Mouse (Mus musculus) neural tube, embryonic 10.5 days (tissue): ENCODE measurements around the gene Rbp2.
A peak's percentile ranks its signal among the peaks of the same experiment; 100 is the strongest.

ENCODE experiments used
- DNase-seq: peaks from one replicate; pipeline ENCODE4 v3.0.0-alpha.2; 2017; ENCODE audit warnings: low spot score; ENCODE audit errors: extremely low spot score

Gene Rbp2

DNA sequence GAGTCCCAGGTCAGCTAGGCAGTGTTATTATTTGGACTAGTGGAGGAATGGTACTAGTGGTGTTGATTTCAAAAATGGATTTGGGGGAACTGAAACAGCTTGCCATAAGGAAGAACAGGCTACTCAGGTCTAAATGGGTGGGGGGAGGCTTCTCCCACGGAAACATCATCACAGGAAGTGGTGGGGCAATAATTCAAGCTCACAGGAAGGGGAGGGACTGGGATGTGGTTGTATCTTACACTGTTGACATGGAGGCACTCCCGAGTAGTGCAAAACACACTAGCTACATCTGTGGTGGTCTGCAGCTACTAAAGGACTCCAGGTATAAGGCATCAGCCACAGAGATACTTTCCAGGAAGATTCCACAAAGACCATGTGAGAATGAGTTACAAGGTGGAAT, 38.0 kb downstream of the Rbp2 start:
- DNase-seq, result no peak

DNA sequence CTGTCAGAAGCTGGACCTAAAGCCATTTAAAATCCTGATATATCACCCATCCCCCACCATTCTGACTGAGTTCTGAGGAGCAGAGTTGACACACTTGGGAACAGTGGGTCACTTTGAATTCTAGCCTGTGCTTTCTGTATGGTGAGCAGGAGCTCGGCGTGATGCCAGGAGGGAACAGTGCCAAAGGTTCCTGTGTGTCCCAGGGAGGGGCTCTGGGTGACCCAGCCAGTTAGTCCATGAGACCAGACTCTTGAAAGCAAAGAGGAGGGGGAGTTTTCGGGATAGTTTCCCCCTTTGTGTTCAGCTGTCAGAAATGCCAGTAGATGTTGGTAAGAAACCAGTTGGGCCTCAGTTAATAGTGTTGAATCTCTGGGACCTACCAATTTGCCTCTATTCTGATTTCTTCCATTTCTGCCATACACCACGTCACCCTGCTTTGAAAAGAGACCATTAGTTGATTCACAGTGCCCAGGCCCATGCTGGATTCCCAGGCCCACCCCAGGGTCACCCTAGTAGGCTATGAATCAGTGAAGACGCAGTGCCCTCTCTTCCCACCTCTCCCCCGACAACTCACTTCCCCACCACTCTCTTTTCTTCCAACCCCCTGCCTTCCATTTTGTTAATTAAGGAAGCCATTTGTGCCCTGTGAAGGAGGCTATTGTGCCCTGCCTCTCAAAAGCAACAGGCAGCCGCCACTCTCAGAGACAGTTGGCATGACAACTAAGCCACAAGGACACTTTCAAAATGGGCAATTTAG, 39.0 kb downstream of the Rbp2 start:
- DNase-seq, result no peak

DNA sequence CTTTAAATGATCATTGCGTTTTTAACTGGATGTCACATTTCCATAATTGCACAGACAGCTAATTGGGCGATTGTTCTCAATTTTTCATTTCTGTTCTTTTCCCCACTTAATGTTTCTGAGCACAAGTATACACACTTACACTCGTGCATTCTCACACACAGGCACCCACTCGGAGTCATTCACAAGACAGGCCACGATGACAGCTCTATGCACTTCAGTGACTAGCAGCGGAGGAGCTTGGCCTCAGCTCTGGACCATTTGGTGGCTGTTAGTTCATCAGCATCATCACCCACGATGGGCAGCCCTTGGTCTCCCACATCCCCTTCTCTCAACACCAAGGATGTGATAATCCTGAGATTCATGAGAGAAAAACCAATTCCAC, 39.6 kb downstream of the Rbp2 start:
- no peak for DNase-seq

DNA sequence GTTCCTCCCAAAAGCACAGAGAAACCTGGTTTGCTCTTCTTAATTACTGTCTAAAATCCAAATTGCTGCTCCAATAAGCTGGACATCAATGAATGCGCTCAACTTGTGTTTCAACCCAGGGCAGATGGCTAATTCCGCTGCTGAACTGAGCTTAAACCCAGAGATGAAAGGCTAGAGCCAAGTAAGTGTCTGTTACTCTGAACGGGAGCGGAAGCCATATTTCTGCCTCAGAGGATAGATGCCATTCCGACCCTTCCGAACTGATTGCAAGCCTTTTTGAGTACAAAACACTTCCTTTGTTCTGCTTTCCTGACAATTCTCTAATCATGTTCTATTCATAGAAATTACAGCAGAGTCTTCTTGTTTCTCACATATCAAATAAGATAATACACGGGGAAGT, 41.3 kb downstream of the Rbp2 start:
- DNase-seq, result no peak

DNA sequence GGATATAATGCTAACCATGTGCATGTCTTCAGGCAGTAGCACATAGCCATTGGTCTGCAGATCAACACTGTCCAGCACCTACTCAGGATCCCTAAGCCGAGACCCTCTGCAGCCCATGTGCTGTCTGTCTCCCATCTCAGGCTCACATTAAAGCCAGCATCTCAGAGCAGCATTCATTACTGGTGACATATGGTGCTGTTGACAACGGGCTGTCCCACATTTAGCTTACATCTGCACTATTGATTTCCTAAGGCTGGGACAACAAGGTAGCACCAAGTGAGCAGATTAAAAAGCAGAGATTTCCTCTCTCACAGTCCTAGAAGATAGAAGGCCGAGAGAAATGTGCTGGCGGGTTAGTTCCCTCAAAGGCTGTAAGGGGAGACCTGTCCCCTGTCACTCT, 43.9 kb downstream of the Rbp2 start:
- no peak for DNase-seq

DNA sequence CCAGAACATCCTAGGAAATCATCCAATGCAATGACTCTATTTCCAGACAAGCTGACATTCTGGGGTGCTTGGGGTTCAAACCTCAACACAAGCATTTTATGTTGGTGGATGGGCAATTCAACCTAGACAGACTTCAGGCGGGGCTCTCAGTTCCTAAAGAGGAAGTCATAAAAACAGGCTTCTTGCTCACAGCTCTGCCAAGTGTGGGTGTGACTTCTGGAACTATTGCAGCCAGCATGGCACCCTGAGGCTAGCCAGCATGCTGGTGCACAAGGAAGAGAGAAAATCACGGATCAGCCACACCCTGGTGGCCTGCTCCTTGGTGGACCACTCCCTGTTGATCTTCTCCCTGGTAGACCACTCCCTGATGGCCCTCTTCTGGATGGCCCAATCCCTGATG, 45.1 kb downstream of the Rbp2 start:
- no peak for DNase-seq

DNA sequence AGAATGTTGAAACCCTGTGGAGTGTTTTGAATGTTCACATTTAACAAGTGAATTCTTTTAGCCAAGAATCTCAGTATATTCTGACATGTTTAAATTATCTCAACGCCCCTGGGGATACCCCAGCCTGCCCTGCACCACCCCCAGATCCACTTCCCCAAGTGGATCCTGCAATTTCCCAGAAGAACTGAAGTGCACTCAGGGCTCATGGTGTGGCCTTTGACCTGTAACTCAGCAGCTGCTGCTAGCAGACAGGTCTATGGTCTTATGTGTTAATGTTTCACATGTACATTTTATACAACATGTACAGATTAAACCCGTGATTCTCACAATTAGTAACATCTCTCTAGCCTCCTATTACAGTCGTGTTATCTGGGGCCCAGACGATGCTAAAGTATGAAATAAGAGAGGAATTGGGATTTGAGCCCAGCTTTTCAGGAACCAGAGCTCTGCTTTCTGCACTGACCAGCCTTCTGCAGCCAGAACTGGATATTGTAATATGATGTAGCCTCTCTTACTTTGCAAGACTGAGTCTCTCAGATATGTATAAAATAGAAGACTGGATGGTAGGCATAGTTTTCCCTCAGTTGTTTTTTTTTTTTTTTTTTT, 48.9 kb downstream of the Rbp2 start:
- DNase-seq, result no peak

DNA sequence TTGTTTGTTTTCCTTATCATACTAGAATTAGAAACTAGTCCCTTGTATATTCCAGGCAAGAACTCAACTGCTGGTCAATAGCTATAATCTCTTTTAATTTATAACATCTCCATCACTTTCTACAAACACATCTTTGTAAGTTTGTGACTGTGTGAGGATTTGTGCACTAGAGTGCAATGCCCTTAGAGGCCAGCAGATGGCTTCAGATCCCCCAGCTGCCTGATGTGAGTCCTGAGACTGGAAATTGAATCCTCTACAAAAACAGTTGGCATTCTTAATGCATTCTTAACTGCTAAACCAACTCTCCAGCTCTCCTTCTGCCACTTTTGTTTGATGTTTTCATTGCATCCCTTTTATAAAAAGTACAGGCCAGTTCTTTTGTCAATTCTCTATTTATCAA, 49.8 kb downstream of the Rbp2 start:
- no peak for DNase-seq

DNA sequence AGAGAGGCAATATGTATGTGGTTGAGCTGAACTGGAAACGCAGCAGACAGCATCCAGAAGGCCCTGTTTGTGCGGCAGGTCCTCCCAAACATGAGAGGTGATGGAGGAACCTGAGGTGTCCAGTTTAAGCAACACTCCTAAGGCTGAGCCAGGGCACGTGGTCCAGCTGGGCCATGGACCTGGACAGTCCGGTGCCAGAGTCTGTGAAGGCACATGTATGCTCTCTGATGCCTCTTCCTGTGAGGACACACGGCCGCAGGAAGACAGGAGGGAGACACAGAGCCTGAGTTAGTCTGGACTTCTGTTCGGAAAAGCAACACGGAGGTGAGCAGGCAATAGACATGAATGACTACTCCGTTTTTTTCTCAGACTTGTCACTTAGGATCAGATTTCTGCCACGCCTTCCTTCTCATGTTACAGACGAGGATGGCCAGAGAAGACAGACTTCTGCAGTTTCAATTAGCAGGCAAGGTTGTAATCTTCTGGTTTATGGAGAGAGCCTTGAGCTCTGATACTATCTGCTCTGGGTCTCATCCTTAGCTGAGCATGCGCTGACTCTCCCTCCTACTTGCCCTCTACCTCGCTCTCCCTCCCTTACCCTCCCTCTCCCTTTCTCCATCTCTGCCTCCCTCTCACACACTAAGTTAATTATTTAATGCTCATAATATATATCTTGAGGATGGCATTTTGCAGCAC, 52.2 kb downstream of the Rbp2 start:
- peak; percentile 34 for DNase-seq

DNA sequence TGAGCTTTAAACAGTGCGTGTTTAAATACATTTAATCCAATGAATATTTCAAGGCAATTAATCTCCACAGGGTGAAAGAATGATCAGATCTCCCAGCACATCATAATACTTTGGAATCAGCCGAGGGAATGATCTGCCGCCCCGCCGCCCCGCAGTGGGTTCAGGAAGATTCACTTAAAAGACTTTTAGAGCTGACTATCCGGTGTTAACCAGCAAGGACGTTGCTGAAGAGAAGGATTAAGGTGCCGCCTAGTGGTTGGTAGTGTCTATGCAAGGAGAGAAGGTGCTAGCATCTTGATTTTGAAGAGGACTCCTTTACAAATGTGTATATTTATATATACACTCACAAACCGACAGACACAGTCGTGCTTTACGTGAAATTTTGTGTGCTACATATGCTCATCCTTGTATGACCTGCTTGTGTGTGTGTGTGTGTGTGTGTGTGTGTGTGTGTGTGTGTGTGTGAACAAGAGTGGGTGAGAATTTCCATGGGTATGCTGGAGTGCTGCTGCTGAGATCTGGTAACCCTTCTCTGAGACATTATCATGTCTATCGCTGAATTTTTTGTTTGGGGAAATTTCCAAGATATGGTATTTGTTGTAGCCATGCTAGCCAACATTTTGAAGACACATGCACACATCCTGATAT, 52.9 kb downstream of the Rbp2 start:
- DNase-seq, result peak; percentile 62

DNA sequence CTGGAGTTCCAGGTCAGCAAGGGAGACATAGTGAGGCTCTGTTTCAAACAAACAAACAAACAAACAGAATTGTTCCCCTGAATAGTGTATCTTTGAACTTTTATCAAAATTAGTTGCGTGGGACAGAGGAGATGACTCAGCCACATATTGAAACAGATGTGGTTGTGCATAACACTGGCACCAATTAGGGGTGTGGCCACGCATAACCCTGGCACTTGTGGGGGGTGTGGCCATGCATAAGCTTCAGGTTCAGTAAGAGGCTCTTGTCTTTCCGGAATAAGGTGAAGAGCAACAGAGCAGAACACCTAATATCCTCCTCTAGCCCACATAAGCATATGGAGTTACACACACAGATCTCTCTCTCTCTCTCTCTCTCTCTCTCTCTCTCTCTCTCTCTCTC, 58.1 kb downstream of the Rbp2 start:
- DNase-seq, result no peak
